Mouse (Mus musculus) CH12.LX (cell line): ENCODE data around the gene Oit3. TPM values are rescaled to one million over a fixed set of nuclear protein-coding genes. Genes with fewer than 3 reads are reported as not detected.

Experiments
- DNase-seq: peaks from one replicate; pipeline ENCODE4 v3.0.0-alpha.2; 2013; ENCODE audit errors: extremely low read depth
- H3K27ac ChIP-seq: 2 replicates; pipeline ENCODE4 v1.5.1; 2012; ENCODE audit warnings: low read depth, mild to moderate bottlenecking, control low read depth, moderate library complexity; ENCODE audit not compliant: insufficient read depth
- H3K27me3 ChIP-seq: replicated peaks from 2 replicates; pipeline ENCODE3; 2012; ENCODE audit warnings: inconsistent platforms
- H3K36me3 ChIP-seq, 2 experiments: replicated peaks in 1 of 2; 2 replicates each; pipeline versions ENCODE3 to v1.6.1; 2012; ENCODE audit warnings: inconsistent platforms in 1 of 2, low read length in 1 of 2, mild to moderate bottlenecking in 1 of 2, mixed read lengths in 1 of 2, moderate library complexity in 1 of 2; ENCODE audit not compliant: control insufficient read depth in 1 of 2, insufficient read depth in 1 of 2
- H3K4me1 ChIP-seq, 2 experiments: 2 replicates each; pipeline ENCODE4 v1.6.1; 2012; ENCODE audit warnings: inconsistent platforms in 1 of 2, moderate library complexity in 1 of 2; ENCODE audit not compliant: insufficient read depth in 2 of 2, control insufficient read depth in 1 of 2
- H3K4me2 ChIP-seq: 2 replicates; pipeline ENCODE4 v1.6.1; 2012; ENCODE audit warnings: low read depth, mild to moderate bottlenecking, control low read depth; ENCODE audit not compliant: poor library complexity, insufficient read depth, severe bottlenecking
- H3K4me3 ChIP-seq, 3 experiments: fragments of 150-350 bp in 1 of 3; sonication (generic) in 1 of 3; replicated peaks in 1 of 3; 2 replicates each; pipeline versions ENCODE3 to v1.5.1; 2011 to 2012; ENCODE audit warnings: low read depth in 2 of 3, low read length in 2 of 3, mild to moderate bottlenecking in 2 of 3, moderate library complexity in 2 of 3, control low read depth in 1 of 3, improper control_type of control experiment in 1 of 3, inconsistent platforms in 1 of 3, mixed read lengths in 1 of 3; ENCODE audit not compliant: poor library complexity in 1 of 3
- H3K79me2 ChIP-seq: replicated peaks from 2 replicates; pipeline ENCODE4 v1.6.1; 2012; ENCODE audit warnings: mild to moderate bottlenecking, moderate library complexity; ENCODE audit not compliant: control insufficient read depth, poor library complexity, insufficient read depth, severe bottlenecking; ENCODE audit errors: extremely low read depth
- H3K9ac ChIP-seq: 2 replicates; pipeline ENCODE4 v1.6.1; 2012; ENCODE audit warnings: low read depth, mild to moderate bottlenecking, control low read depth, moderate library complexity; ENCODE audit not compliant: insufficient read depth
- H3K9me3 ChIP-seq: replicated peaks from 2 replicates; pipeline ENCODE3; 2012; ENCODE audit warnings: low read length, inconsistent platforms, mixed read lengths
- BHLHE40 ChIP-seq: IDR thresholded peaks from 2 replicates; pipeline ENCODE4 v1.6.1; 2011; ENCODE audit warnings: mild to moderate bottlenecking, low read depth, low read length, improper control_type of control experiment
- CHD2 ChIP-seq: IDR thresholded peaks from 2 replicates; pipeline ENCODE4 v1.6.1; 2011; ENCODE audit warnings: low read length, improper control_type of control experiment
- CTCF ChIP-seq, 2 experiments: IDR thresholded peaks in 1 of 2; conservative IDR thresholded peaks in 1 of 2; 2 replicates each; pipeline ENCODE4 v1.5.1; 2011 to 2012; ENCODE audit warnings: low read depth in 2 of 2, low read length in 2 of 2, improper control_type of control experiment in 1 of 2, inconsistent platforms in 1 of 2, mild to moderate bottlenecking in 1 of 2, moderate library complexity in 1 of 2
- EP300 ChIP-seq: IDR thresholded peaks from 2 replicates; pipeline ENCODE4 v1.6.1; 2011; ENCODE audit warnings: low read length, improper control_type of control experiment
- ETS1 ChIP-seq: conservative IDR thresholded peaks from 2 replicates; pipeline ENCODE4 v1.6.1; 2012; ENCODE audit warnings: low read depth, mild to moderate bottlenecking, inconsistent platforms, low read length, improper control_type of control experiment, moderate library complexity
- GABPA ChIP-seq: IDR thresholded peaks from 2 replicates; pipeline ENCODE4 v1.6.1; 2012; ENCODE audit warnings: low read depth, low read length, improper control_type of control experiment, inconsistent platforms; ENCODE audit not compliant: insufficient replicate concordance
- IRF4 ChIP-seq: IDR thresholded peaks from 2 replicates; pipeline ENCODE4 v1.6.1; 2014; ENCODE audit warnings: low read depth, mild to moderate bottlenecking, inconsistent platforms, low read length, improper control_type of control experiment
- JUN ChIP-seq: IDR thresholded peaks from 2 replicates; pipeline ENCODE4 v1.6.1; 2011; ENCODE audit warnings: low read depth, mild to moderate bottlenecking, low read length, improper control_type of control experiment, moderate library complexity; ENCODE audit not compliant: insufficient read depth
- MAX ChIP-seq: IDR thresholded peaks from 2 replicates; pipeline ENCODE4 v1.6.1; 2011; ENCODE audit warnings: low read length, improper control_type of control experiment
- MEF2A ChIP-seq: IDR thresholded peaks from 2 replicates; pipeline ENCODE4 v1.6.1; 2014; ENCODE audit warnings: low read depth, mild to moderate bottlenecking, inconsistent platforms, low read length, improper control_type of control experiment, borderline replicate concordance
- NELFE ChIP-seq: IDR thresholded peaks from 2 replicates; pipeline ENCODE4 v1.6.1; 2011; ENCODE audit warnings: low read depth, low read length, improper control_type of control experiment
- NRF1 ChIP-seq: IDR thresholded peaks from 2 replicates; pipeline ENCODE4 v1.6.1; 2014; ENCODE audit warnings: low read depth, mild to moderate bottlenecking, inconsistent platforms, low read length, improper control_type of control experiment, moderate library complexity
- POLR2A ChIP-seq: IDR thresholded peaks from 2 replicates; pipeline ENCODE4 v1.6.1; 2011; ENCODE audit warnings: low read depth, mild to moderate bottlenecking, improper control_type of control experiment, low read length
- POLR2AphosphoS2 ChIP-seq: IDR thresholded peaks from 2 replicates; pipeline ENCODE4 v1.6.1; 2011; ENCODE audit warnings: low read depth, low read length, improper control_type of control experiment
- RAD21 ChIP-seq: IDR thresholded peaks from 2 replicates; pipeline ENCODE4 v1.6.1; 2011; ENCODE audit warnings: low read depth, mild to moderate bottlenecking, low read length, improper control_type of control experiment, moderate library complexity
- TBP ChIP-seq: conservative IDR thresholded peaks from 2 replicates; pipeline ENCODE4 v1.6.1; 2011; ENCODE audit warnings: low read depth, low read length, improper control_type of control experiment
- TCF12 ChIP-seq: IDR thresholded peaks from 2 replicates; pipeline ENCODE4 v1.6.1; 2014; ENCODE audit warnings: low read depth, mild to moderate bottlenecking, inconsistent platforms, low read length, improper control_type of control experiment
- UBTF ChIP-seq: IDR thresholded peaks from 2 replicates; pipeline ENCODE4 v1.6.1; 2012; ENCODE audit warnings: low read depth, mild to moderate bottlenecking, inconsistent platforms, low read length, improper control_type of control experiment, moderate library complexity
- USF1 ChIP-seq: IDR thresholded peaks from 2 replicates; pipeline ENCODE4 v1.6.1; 2014; ENCODE audit warnings: low read depth, mild to moderate bottlenecking, inconsistent platforms, low read length, improper control_type of control experiment
- USF2 ChIP-seq: conservative IDR thresholded peaks from 2 replicates; pipeline ENCODE4 v1.6.1; 2011; ENCODE audit warnings: low read depth, low read length, improper control_type of control experiment
- ZC3H11A ChIP-seq: IDR thresholded peaks from 2 replicates; pipeline ENCODE4 v1.6.1; 2012; ENCODE audit warnings: low read depth, mild to moderate bottlenecking, inconsistent platforms, low read length, improper control_type of control experiment
- ZKSCAN1 ChIP-seq: IDR thresholded peaks from 2 replicates; pipeline ENCODE4 v1.6.1; 2012; ENCODE audit warnings: low read depth, inconsistent platforms, low read length, improper control_type of control experiment, borderline replicate concordance
- ZNF384 ChIP-seq: IDR thresholded peaks from 2 replicates; pipeline ENCODE4 v1.6.1; 2012; ENCODE audit warnings: low read depth, low read length, improper control_type of control experiment, inconsistent platforms
- dilution Hi-C: fragments of 300-500 bp; cut with MboI; formaldehyde crosslinking; loops from 2 replicates; pipeline ENCODE4 v1.14.3; 2020; ENCODE audit warnings: low sequenced_read_pairs; ENCODE audit not compliant: extremely low pct_unique_long_range_greater_than_20kb, extremely low pct_ligation_motif_present
- in situ Hi-C: fragments of 300-500 bp; cut with MboI; formaldehyde crosslinking; loops from 3 replicates; pipeline ENCODE4 v1.14.3; 2019; ENCODE audit warnings: low sequenced_read_pairs, low pct_ligation_motif_present, low pct_unique_long_range_greater_than_20kb, mixed read lengths
- polyA plus RNA-seq: library from polyadenylated mRNA; unstranded; fragments of >175 nt; gene quantifications from 2 replicates; pipeline ENCODE4 v1.2.1, GENCODE M21; 2012; ENCODE audit warnings: low read depth; ENCODE audit not compliant: insufficient read length
- total RNA-seq, 2 experiments: library from RNA; depleted of rRNA; stranded (reverse); fragments of 300-350 nt in 1 of 2; fragments of >200 nt in 1 of 2; gene quantifications; 2 replicates each; pipeline ENCODE4 v1.2.3; 2012 to 2014

The Oit3 gene
- total and polyA plus RNA-seq, 3 experiments = 4.5 to 7.5 (median 7.1) TPM

- TF ChIP-seq NRF1 = no peak
- TF ChIP-seq EP300 = no peak
- no peak for TF ChIP-seq USF2
- TF ChIP-seq TBP = no peak
- no peak for TF ChIP-seq ZC3H11A
- TF ChIP-seq POLR2A = no peak
- TF ChIP-seq GABPA = no peak
- no peak for TF ChIP-seq MEF2A
- TF ChIP-seq MAX = no peak
- no peak for TF ChIP-seq CTCF (conservative IDR thresholded peaks at IDR 0.05 in 1 of 2, IDR thresholded peaks at IDR 0.05 in 1 of 2; ENCODE audit: low read depth in 2 of 2, low read length in 2 of 2)
- no peak for TF ChIP-seq NELFE
- no peak for TF ChIP-seq UBTF
- TF ChIP-seq BHLHE40 = no peak
- TF ChIP-seq TCF12 = no peak
- TF ChIP-seq JUN = no peak
- TF ChIP-seq POLR2AphosphoS2 = no peak
- no peak for TF ChIP-seq ZKSCAN1
- TF ChIP-seq IRF4 = no peak
- TF ChIP-seq USF1 = no peak
- no peak overlapping the region for H3K4me2 ChIP-seq
- H3K27me3 ChIP-seq = no peaks in the 10 kb centered on the region
- peaks cover 2 to 3% of the 10 kb centered on the region in 2 experiments; a peak in 1 of 4 replicates for H3K4me1 ChIP-seq
- in situ Hi-C loops = no loop called here
- no peak overlapping the region for H3K9ac ChIP-seq
- no peaks in the 10 kb centered on the region for H3K79me2 ChIP-seq
- no peak overlapping the region for H3K4me3 ChIP-seq
- H3K27ac ChIP-seq = no peak overlapping the region
- dilution Hi-C loops = no loop called here
- no peaks in the 10 kb centered on the region for H3K9me3 ChIP-seq
- peaks cover 0 to 9% of the 10 kb centered on the region in 2 experiments for H3K36me3 ChIP-seq
- no peak for DNase-seq
Observed at GRCm38 (mm10) chr10:59446911-59447437, 5.4 kb upstream of the Oit3 start.

- dilution Hi-C loops = no loop called here
Observed at GRCm38 (mm10) chr10:59444635-59445034, 3.1 kb upstream of the Oit3 start.

More at GRCm38 (mm10) chr10:59444635-59445034, 3.1 kb upstream of the Oit3 start:
- H3K79me2 ChIP-seq = no peaks in the 10 kb centered on the region
- H3K27me3 ChIP-seq = no peaks in the 10 kb centered on the region
- TF ChIP-seq CHD2 (no peak), RAD21 (no peak), MAX (no peak), MEF2A (no peak), UBTF (no peak), ZNF384 (no peak), POLR2AphosphoS2 (no peak), CTCF (conservative IDR thresholded peaks at IDR 0.05 in 1 of 2, IDR thresholded peaks at IDR 0.05 in 1 of 2; ENCODE audit: low read depth in 2 of 2, low read length in 2 of 2) (no peak), TCF12 (no peak), ETS1 (no peak), JUN (no peak)
- in situ Hi-C loops = no loop called here
- H3K4me2 ChIP-seq = no peak overlapping the region
- H3K27ac ChIP-seq = no peak overlapping the region
- DNase-seq = no peak
- no peak overlapping the region for H3K4me3 ChIP-seq
- no peak overlapping the region for H3K9ac ChIP-seq
- H3K9me3 ChIP-seq = no peaks in the 10 kb centered on the region
- H3K4me1 ChIP-seq = peaks cover 2 to 3% of the 10 kb centered on the region in 2 experiments; a peak in 1 of 4 replicates
- peaks cover 0 to 1% of the 10 kb centered on the region in 2 experiments for H3K36me3 ChIP-seq
